Mouse (Mus musculus) MEL (cell line): ENCODE data around the gene Gm20388.
A peak's percentile ranks its signal among the peaks of the same experiment; 100 is the strongest.

ENCODE experiments used
- CHD2 ChIP-seq: IDR thresholded peaks from 2 replicates; pipeline ENCODE4 v1.6.1; 2011; ENCODE audit warnings: low read length, improper control_type of control experiment
- POLR2A ChIP-seq, 2 experiments: IDR thresholded peaks; 2 replicates each; pipeline ENCODE4 v1.6.1; 2011 to 2012; ENCODE audit warnings: low read length in 2 of 2, mild to moderate bottlenecking in 2 of 2, control low read depth in 1 of 2, improper control_type of control experiment in 1 of 2, low read depth in 1 of 2, moderate library complexity in 1 of 2; ENCODE audit not compliant: control insufficient read depth in 1 of 2, insufficient read depth in 1 of 2, poor library complexity in 1 of 2
- TAL1 ChIP-seq: IDR thresholded peaks from 2 replicates; pipeline ENCODE4 v1.6.1; 2012; ENCODE audit warnings: mild to moderate bottlenecking, inconsistent platforms, low read length, moderate library complexity, mixed read lengths
- USF2 ChIP-seq, 2 experiments: IDR thresholded peaks; 2 replicates each; pipeline ENCODE4 v1.6.1; 2011 to 2012; ENCODE audit warnings: improper control_type of control experiment in 2 of 2, low read length in 2 of 2, borderline replicate concordance in 1 of 2, inconsistent platforms in 1 of 2, low read depth in 1 of 2, mild to moderate bottlenecking in 1 of 2; ENCODE audit not compliant: insufficient read depth in 1 of 2

GRCm38 (mm10) chr8:122719500-122720065 lies 2808.9 kb downstream of the Gm20388 start:
- peak; percentile 100 for TF ChIP-seq TAL1
- no peak for TF ChIP-seq USF2 (IDR thresholded peaks at IDR 0.05; ENCODE audit: borderline replicate concordance in 1 of 2, insufficient read depth in 1 of 2, low read depth in 1 of 2, low read length in 2 of 2)
- TF ChIP-seq POLR2A (IDR thresholded peaks at IDR 0.05; ENCODE audit: control insufficient read depth in 1 of 2, insufficient read depth in 1 of 2, low read depth in 1 of 2, low read length in 2 of 2, poor library complexity in 1 of 2): peak in 1 of 2 experiments; percentile 40; a peak in 1 of 4 replicates
- TF ChIP-seq CHD2: peak; percentile 19; the same call in 1 of the 2 replicates
